Mouse (Mus musculus) intestine, embryonic 16.5 days (tissue): Measurements from ENCODE around the gene Adamts5. TPM values are rescaled to one million over a fixed set of nuclear protein-coding genes. Genes with fewer than 3 reads are reported as not detected.

ENCODE experiments used
- ATAC-seq: fragments of 200-750 bp; cut with Nextera tagmentation; 2 replicates; pipeline ENCODE4 v1.8.0; 2017; ENCODE audit warnings: moderate TSS enrichment, moderate library complexity
- H3K27ac ChIP-seq: fragments of 300-500 bp; sonication (generic); 2 replicates; pipeline ENCODE4 v1.5.1; 2014; ENCODE audit warnings: mild to moderate bottlenecking, low read length
- H3K27me3 ChIP-seq: fragments of 300-500 bp; sonication (generic); replicated peaks from 2 replicates; pipeline ENCODE4 v1.6.1; 2014; ENCODE audit warnings: low read length, control low read depth, mixed read lengths; ENCODE audit not compliant: control insufficient read depth, insufficient read depth
- H3K36me3 ChIP-seq: fragments of 300-500 bp; sonication (generic); 2 replicates; pipeline ENCODE4 v1.6.1; 2014; ENCODE audit warnings: low read length, control low read depth; ENCODE audit not compliant: control insufficient read depth, insufficient read depth
- H3K4me1 ChIP-seq: fragments of 300-500 bp; sonication (generic); 2 replicates; pipeline ENCODE4 v1.6.1; 2014; ENCODE audit warnings: low read length, control low read depth, mixed read lengths; ENCODE audit not compliant: control insufficient read depth, insufficient read depth
- H3K4me2 ChIP-seq: fragments of 300-500 bp; sonication (generic); 2 replicates; pipeline ENCODE4 v1.6.1; 2014; ENCODE audit warnings: low read depth, low read length, control low read depth
- H3K4me3 ChIP-seq: fragments of 300-500 bp; sonication (generic); 2 replicates; pipeline ENCODE4 v1.5.1; 2014; ENCODE audit warnings: mild to moderate bottlenecking, low read length
- H3K9ac ChIP-seq: fragments of 300-500 bp; sonication (generic); 2 replicates; pipeline ENCODE4 v1.6.1; 2014; ENCODE audit warnings: low read depth, low read length
- H3K9me3 ChIP-seq: fragments of 300-500 bp; sonication (generic); 2 replicates; pipeline ENCODE4 v1.6.1; 2016; ENCODE audit warnings: low read length, control low read depth; ENCODE audit not compliant: control insufficient read depth
- WGBS: fragments of 180-500 bp; shearing (Covaris S2); extraction: QIAGEN DNeasy Blood & Tissue Kit; methylation state at CpG from one replicate; pipeline ENCODE4 v1.1.7; 2014; 5-methylcytosine and 5-hydroxymethylcytosine counted together
- polyA plus RNA-seq: library from polyadenylated mRNA; unstranded; fragments of >200 nt; fragmentation: Nextera tagmentation; extraction: Ambion mirVana; gene quantifications from 2 replicates; pipeline ENCODE4 v1.2.1, GENCODE M21; 2015

Adamts5 gene
- polyA plus RNA-seq, 1 experiment from 2014 or later, result 1.3 TPM

- ATAC-seq, result no peak
- WGBS, result 90% methylated on average over 4 of the region's 4 CpGs
Observed at GRCm38 (mm10) chr16:85864691-85865389, 36.8 kb downstream of the Adamts5 start.

GRCm38 (mm10) chr16:85854505-85854904 is 47.1 kb downstream of the Adamts5 start:
- no peak for ATAC-seq

More at GRCm38 (mm10) chr16:85864691-85865389, 36.8 kb downstream of the Adamts5 start:
- no peak overlapping the region for H3K4me3 ChIP-seq
- H3K27ac ChIP-seq, result no peak overlapping the region
- no peak overlapping the region for H3K9ac ChIP-seq
- no peaks in the 10 kb centered on the region for H3K4me1 ChIP-seq
- no peaks in the 10 kb centered on the region for H3K9me3 ChIP-seq
- no peaks in the 10 kb centered on the region for H3K36me3 ChIP-seq
- H3K27me3 ChIP-seq, result no peaks in the 10 kb centered on the region
- no peak overlapping the region for H3K4me2 ChIP-seq

DNA sequence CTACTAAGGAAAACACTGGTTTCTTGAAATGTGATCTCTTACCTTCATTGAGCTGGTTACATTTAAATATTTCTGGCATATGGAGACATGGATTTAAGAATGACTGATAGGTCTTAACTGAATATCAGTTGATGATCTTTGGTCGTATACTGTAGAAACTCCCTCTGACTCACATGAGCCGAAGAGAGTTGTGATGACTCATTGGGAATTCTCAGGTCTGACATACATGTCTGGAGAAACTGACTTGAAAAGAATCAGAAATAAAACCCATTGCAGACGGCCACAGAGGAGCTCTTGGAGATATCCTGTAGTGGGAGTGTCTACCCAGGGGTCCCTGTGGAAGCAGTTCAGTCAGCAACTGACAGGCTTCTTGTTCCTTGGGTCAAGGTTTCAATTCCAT is 74.6 kb downstream of the Adamts5 start:
- WGBS, result 71% methylated on average over 3 of the region's 3 CpGs
- H3K4me2 ChIP-seq, result no peak overlapping the region
- no peaks in the 10 kb centered on the region for H3K36me3 ChIP-seq
- H3K4me1 ChIP-seq, result no peaks in the 10 kb centered on the region
- no peak overlapping the region for H3K4me3 ChIP-seq
- H3K27me3 ChIP-seq, result no peaks in the 10 kb centered on the region
- H3K9ac ChIP-seq, result no peak overlapping the region
- no peak for ATAC-seq
- no peaks in the 10 kb centered on the region for H3K9me3 ChIP-seq
- no peak overlapping the region for H3K27ac ChIP-seq

More at GRCm38 (mm10) chr16:85854505-85854904, 47.1 kb downstream of the Adamts5 start:
- WGBS, result 80% methylated on average over 5 of the region's 5 CpGs
- Histone ChIP-seq H3K27me3 (no peaks in the 10 kb centered on the region), H3K27ac (no peak overlapping the region), H3K4me2 (no peak overlapping the region), H3K9me3 (no peaks in the 10 kb centered on the region), H3K36me3 (no peaks in the 10 kb centered on the region), H3K9ac (no peak overlapping the region), H3K4me1 (no peaks in the 10 kb centered on the region), H3K4me3 (no peak overlapping the region)

DNA sequence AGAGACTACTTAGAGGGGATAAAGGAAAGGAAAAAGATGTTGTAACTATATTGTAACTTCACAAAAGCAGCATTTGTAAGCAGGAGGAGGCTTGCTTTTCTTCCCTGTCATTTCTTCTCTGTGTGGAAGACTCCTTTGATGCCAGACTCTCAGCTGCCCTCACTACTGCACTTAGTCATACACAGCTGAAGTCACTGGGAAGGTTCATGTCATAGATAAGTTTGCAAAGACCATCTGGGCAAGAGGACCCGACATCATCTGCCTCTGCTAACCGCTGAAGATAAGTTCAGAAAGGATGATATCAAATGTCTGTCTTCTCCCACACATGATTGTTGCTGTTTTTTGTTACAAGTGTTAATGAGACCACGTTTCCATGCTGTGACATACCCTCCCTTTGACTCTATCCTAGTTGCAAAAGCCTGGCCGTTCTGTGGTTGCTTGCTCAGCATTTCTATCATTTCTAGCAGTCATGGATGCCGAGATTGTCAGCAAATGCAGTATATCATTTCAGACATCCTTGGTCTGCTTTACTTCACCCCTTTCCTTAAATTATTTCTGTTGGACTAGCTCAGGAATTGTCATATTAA is 79.2 kb downstream of the Adamts5 start:
- Histone ChIP-seq H3K4me1 (no peaks in the 10 kb centered on the region), H3K27me3 (no peaks in the 10 kb centered on the region), H3K36me3 (no peaks in the 10 kb centered on the region), H3K9me3 (no peaks in the 10 kb centered on the region), H3K27ac (no peak overlapping the region), H3K4me2 (no peak overlapping the region), H3K4me3 (no peak overlapping the region), H3K9ac (no peak overlapping the region)
- no peak for ATAC-seq
- WGBS, result 71% methylated on average over 5 of the region's 5 CpGs

DNA sequence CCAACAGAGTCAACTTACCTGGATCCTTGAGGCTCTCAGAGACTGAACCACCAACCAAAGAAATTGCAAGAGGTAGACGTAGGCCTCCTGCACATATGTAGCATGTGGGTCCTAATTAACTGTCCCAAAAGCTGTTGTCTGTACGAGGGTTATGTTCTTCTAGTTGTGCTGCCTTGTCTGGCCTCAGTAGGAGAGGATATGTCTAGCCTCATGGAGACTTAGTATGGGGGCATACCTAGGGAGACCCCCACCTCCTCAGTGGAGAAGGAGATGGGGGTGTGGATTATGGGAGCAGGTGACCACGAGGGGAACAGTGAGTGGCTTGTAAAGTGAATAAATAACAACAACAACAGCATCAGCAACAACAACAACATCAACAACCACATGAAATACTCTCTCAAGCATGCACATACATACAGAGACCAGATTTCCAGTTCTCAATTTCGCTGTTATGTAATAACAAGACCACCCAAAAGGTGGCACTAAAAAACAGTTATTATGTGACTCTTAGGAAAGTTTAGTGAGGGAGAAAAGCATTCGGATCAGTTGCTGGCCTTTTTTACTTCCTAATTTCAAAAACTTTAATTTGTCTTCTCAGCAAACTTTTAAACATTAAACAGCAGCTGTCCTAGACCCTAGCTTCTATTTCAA is 81.7 kb downstream of the Adamts5 start:
- H3K4me3 ChIP-seq, result no peak overlapping the region
- H3K9me3 ChIP-seq, result no peaks in the 10 kb centered on the region
- no peaks in the 10 kb centered on the region for H3K4me1 ChIP-seq
- no peak overlapping the region for H3K4me2 ChIP-seq
- no peaks in the 10 kb centered on the region for H3K36me3 ChIP-seq
- no peak overlapping the region for H3K9ac ChIP-seq
- H3K27me3 ChIP-seq, result no peaks in the 10 kb centered on the region
- H3K27ac ChIP-seq, result no peak overlapping the region
- ATAC-seq, result no peak
- 53% methylated on average over 5 of the region's 5 CpGs for WGBS

DNA sequence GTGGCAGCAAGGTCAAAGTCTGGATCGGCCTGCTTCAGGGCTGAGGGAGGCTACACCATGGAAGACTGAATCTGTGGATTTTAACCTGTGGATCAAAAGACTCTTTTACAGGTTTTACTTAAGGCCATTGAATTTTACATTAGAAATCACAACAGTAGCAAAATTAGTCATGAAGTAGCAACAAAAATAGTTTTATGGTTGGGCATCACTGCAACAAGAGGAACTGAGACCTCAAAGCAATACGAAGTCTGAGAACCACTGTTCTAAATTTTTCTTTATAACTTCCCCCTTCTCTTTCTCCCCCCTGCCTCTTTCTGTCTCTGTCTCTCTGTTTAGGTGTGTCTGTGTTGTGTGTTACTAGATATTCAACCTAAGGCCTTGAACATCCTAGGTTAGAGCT is 87.5 kb downstream of the Adamts5 start:
- ATAC-seq, result no peak
- Histone ChIP-seq H3K4me2 (no peak overlapping the region), H3K4me1 (no peaks in the 10 kb centered on the region), H3K9ac (no peak overlapping the region), H3K4me3 (no peak overlapping the region), H3K9me3 (no peaks in the 10 kb centered on the region), H3K27me3 (no peaks in the 10 kb centered on the region), H3K36me3 (no peaks in the 10 kb centered on the region), H3K27ac (no peak overlapping the region)
- WGBS, result 90% methylated on average over 2 of the region's 2 CpGs

DNA sequence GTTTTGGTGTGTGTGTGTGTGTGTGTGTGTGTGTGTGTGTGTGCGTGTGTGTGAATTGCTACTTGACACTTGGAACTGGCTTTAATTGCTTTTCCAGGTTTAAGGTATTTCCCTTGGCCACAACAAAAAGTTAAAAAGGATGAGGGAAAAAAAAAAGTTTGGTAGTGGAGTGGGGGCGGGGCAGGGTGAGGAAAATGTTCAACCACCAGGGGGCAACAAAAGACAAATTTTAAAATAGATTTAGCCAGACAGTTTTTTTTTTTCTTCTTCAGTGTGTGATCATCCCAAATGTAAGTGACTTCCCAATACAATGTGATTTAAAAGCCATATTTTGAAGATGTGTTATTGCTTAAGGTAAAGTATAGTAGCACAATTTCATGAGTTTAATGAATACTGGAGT is 94.0 kb downstream of the Adamts5 start:
- Histone ChIP-seq H3K9ac (no peak overlapping the region), H3K36me3 (no peaks in the 10 kb centered on the region), H3K4me2 (no peak overlapping the region), H3K4me1 (0 out of 2 replicates have a peak, but pooled peaks cover 4% of the 10 kb centered on the region), H3K27me3 (no peaks in the 10 kb centered on the region), H3K4me3 (no peak overlapping the region), H3K9me3 (no peaks in the 10 kb centered on the region), H3K27ac (no peak overlapping the region)
- ATAC-seq, result no peak
- 16% methylated on average over 2 of the region's 2 CpGs for WGBS

GRCm38 (mm10) chr16:85807072-85807471 is 94.6 kb downstream of the Adamts5 start:
- WGBS, result 19% methylated on average over 3 of the region's 3 CpGs
- no peak overlapping the region for H3K4me2 ChIP-seq
- no peaks in the 10 kb centered on the region for H3K36me3 ChIP-seq
- H3K9ac ChIP-seq, result no peak overlapping the region
- H3K4me1 ChIP-seq, result 0 out of 2 replicates have a peak, but pooled peaks cover 4% of the 10 kb centered on the region
- no peak overlapping the region for H3K4me3 ChIP-seq
- no peaks in the 10 kb centered on the region for H3K9me3 ChIP-seq
- no peak for ATAC-seq
- no peaks in the 10 kb centered on the region for H3K27me3 ChIP-seq
- H3K27ac ChIP-seq, result no peak overlapping the region
